Mouse (Mus musculus): ENCODE measurements around the gene Npas3.

DNA sequence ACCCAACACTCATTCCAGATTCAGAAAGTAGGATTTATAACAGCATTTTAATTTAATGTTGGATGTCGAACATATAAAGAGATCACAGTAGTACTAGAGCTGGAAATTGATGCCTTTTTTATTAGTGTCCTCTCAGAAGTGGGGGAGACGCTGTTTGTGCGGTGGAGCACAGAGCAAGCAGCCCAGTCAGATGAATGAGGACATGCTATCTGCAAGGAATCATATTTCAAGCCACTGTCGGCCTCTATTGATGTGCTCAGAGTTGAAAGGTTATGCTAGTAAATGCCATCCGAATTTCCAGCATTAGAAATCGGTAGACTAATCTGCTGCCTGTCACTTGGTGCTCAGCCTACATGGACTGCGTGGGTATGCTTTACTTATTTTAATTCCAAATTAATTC is 590.1 kb downstream of the Npas3 start:
- no peak for TF ChIP-seq GATA1 (IDR thresholded peaks at IDR 0.05; ENCODE audit: low read length)
- no peak for TF ChIP-seq TAL1 (IDR thresholded peaks at IDR 0.05; ENCODE audit: low read length)
